Mouse (Mus musculus) embryo, embryonic 11 days (tissue): ENCODE data around the gene Auts2.

Experiments
- DNase-seq: peaks from one replicate; pipeline ENCODE4 v3.0.0-alpha.2; 2015

Auts2 gene

GRCm38 (mm10) chr5:131489846-131490245 lies 1053.3 kb downstream of the Auts2 start:
- DNase-seq, result no peak

GRCm38 (mm10) chr5:131486527-131486926 lies 1056.6 kb downstream of the Auts2 start:
- no peak for DNase-seq

GRCm38 (mm10) chr5:131475278-131475677 lies 1067.9 kb downstream of the Auts2 start:
- no peak for DNase-seq

- no peak for DNase-seq
These were observed 1074.5 kb downstream of the Auts2 start for GRCm38 (mm10) chr5:131468609-131469008.

- no peak for DNase-seq
These were observed 1077.0 kb downstream of the Auts2 start for GRCm38 (mm10) chr5:131466131-131466530.

GRCm38 (mm10) chr5:131463402-131463801 lies 1079.7 kb downstream of the Auts2 start:
- no peak for DNase-seq

GRCm38 (mm10) chr5:131459951-131460350 lies 1083.2 kb downstream of the Auts2 start:
- DNase-seq, result no peak

- no peak for DNase-seq
These were observed 1083.6 kb downstream of the Auts2 start for GRCm38 (mm10) chr5:131459549-131459948.

- no peak for DNase-seq
These were observed 1084.4 kb downstream of the Auts2 start for GRCm38 (mm10) chr5:131458700-131459099.

GRCm38 (mm10) chr5:131457999-131458398 lies 1085.1 kb downstream of the Auts2 start:
- no peak for DNase-seq

- DNase-seq, result no peak
These were observed 1093.8 kb downstream of the Auts2 start for GRCm38 (mm10) chr5:131449181-131449868.

- DNase-seq, result no peak
These were observed 1107.8 kb downstream of the Auts2 start for GRCm38 (mm10) chr5:131435239-131435876.

GRCm38 (mm10) chr5:131433291-131433690 lies 1109.9 kb downstream of the Auts2 start:
- DNase-seq, result no peak

- DNase-seq, result peak; percentile 49
These were observed 1111.2 kb downstream of the Auts2 start for GRCm38 (mm10) chr5:131431896-131432295.

GRCm38 (mm10) chr5:131430109-131430508 lies 1113.0 kb downstream of the Auts2 start:
- peak; percentile 81 for DNase-seq

- peak; percentile 18 for DNase-seq
These were observed 1113.6 kb downstream of the Auts2 start for GRCm38 (mm10) chr5:131429563-131429962.

- DNase-seq, result peak; percentile 82
These were observed 1115.3 kb downstream of the Auts2 start for GRCm38 (mm10) chr5:131427734-131428413.

- DNase-seq, result no peak
These were observed 1120.4 kb downstream of the Auts2 start for GRCm38 (mm10) chr5:131422737-131423136.

- no peak for DNase-seq
These were observed 1122.7 kb downstream of the Auts2 start for GRCm38 (mm10) chr5:131420406-131420805.

- no peak for DNase-seq
These were observed 1127.1 kb downstream of the Auts2 start for GRCm38 (mm10) chr5:131415902-131416545.

GRCm38 (mm10) chr5:131398250-131398649 lies 1144.9 kb downstream of the Auts2 start:
- DNase-seq, result no peak

GRCm38 (mm10) chr5:131395756-131396155 lies 1147.4 kb downstream of the Auts2 start:
- no peak for DNase-seq
